Mouse (Mus musculus) monocyte, adult 5-6 weeks (primary cell): Measurements from ENCODE around the gene Slc35c1. TPM values are rescaled to one million over a fixed set of nuclear protein-coding genes. Genes with fewer than 3 reads are reported as not detected.
"Not testable (repeated sequence)": the region's sequence is repeated elsewhere in the genome, so short reads cannot be mapped to it uniquely, and the experiment has no call there.

Experiments
- ATAC-seq: fragments of 153-309, 156-312 bp; replicated peaks from 2 replicates; pipeline ENCODE4 v1.8.0; 2017; ENCODE audit warnings: mild to moderate bottlenecking; ENCODE audit not compliant: low TSS enrichment, insufficient number of reproducible peaks, severe bottlenecking, poor library complexity, low FRiP score
- total RNA-seq: library from RNA; stranded (forward); fragments of 200-1000, 200-491, 200-594 nt; gene quantifications from 3 replicates; pipeline ENCODE4 v1.2.3, GENCODE M21; 2017

Slc35c1 gene
- total RNA-seq, 1 experiment from 2014 or later = 15.1 TPM

DNA sequence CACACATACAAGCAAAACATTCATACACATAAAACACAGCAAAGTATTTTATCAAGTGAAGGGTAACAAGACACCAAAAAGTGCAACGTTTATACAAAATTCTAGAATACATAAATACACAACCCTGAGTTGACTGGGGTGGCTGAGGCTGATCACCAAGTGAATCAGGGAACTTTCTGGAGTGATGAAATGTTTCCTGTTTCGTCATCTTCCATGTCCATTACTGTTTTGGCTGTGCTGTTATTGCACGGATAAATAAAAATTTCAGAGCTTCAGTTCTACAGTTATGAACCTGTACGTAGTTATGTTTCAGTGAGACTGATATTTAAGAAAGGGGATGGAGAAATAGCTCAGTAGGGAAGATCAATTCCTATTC lies 18.0 kb upstream of the Slc35c1 start:
- ATAC-seq = peak; percentile 52; the same call in 1 of the 2 replicates

DNA sequence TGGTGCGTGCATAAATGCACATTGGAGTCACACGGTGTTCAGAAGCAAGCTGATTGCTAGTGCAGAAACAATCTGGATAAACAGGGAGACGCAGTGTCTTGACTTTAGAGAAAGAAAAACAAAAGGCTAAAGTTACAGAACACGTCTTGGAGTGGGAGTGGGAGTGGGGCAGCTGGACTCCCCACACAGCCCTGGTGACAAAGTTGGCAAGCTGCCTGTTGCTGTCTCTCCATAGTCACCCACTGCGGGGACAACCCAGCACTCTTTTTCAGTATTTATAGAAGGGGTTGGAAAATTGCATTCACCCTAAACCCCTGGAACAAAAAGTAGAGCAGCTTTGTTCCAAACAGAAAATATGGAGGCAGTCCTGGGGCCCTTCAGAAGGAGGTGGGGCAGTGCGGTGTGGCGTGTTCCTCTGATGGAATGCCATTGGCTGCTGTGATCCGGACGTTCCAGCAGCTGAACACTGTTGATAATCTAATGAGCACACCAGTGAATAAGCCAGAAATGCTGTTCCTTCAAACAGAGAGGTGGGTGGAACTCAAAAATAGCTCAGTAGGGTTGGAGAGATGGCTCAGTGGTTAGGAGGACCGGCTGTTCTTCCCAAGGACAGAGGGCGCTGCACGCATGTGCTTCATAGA lies 17.5 kb upstream of the Slc35c1 start:
- ATAC-seq = no peak

DNA sequence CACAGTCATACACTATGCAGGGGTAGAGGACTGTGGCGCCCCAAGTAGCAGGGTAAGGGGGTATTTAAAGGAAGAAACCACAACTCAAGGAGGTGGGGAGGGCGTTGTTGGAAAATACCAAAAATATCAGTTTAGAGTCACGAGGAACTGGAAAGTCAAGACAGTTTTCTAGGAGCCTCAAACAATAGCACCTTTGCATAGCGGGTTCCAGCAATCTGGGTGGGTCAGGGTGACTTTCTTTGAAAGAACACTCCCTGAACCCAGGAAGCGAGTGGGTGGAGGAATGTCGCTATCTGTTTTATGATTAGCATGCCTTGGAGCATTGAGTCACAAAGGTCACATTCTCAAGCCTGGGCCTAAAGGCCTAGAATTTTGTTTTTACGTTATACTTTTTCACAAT lies 16.2 kb upstream of the Slc35c1 start:
- not testable (repeated sequence) for ATAC-seq

DNA sequence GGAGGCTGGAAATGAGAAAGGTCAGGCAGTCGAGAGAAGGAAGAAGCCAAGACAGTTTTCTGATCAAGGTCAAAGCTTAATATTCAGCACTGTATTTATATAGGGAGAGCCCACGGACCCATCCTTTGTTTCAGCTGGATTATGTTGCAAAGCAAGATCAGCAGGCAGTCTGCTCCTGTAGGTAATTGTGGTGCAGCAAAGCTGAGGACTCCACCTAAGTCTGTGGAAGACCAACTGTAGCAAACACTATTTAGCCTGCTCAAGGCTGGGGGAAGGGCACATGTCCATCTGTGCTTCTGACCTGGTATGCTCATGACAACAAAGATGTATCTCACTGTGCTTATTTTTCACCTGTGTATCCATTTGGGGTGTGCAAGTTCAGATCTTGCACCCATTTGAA lies 15.4 kb upstream of the Slc35c1 start:
- no peak for ATAC-seq

DNA sequence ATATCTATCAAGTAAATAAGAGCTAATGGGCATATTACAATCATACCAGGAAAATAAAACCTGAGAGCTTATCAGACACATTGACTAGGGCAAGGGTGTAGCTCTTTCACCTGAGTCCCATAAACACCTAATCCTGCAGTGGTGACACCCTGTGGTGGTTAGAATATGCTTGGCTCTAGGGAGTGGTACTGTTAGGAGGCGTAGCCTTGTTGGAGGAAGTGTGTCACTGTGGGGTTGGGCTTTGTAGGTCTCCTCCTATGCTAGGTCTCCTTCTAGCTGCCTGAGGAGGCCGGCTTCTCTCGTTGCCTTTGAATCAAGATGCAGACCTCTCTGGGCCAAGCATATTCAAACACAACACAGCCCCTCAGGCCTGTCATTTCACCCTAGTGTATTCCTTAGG lies 14.6 kb upstream of the Slc35c1 start:
- no peak for ATAC-seq

DNA sequence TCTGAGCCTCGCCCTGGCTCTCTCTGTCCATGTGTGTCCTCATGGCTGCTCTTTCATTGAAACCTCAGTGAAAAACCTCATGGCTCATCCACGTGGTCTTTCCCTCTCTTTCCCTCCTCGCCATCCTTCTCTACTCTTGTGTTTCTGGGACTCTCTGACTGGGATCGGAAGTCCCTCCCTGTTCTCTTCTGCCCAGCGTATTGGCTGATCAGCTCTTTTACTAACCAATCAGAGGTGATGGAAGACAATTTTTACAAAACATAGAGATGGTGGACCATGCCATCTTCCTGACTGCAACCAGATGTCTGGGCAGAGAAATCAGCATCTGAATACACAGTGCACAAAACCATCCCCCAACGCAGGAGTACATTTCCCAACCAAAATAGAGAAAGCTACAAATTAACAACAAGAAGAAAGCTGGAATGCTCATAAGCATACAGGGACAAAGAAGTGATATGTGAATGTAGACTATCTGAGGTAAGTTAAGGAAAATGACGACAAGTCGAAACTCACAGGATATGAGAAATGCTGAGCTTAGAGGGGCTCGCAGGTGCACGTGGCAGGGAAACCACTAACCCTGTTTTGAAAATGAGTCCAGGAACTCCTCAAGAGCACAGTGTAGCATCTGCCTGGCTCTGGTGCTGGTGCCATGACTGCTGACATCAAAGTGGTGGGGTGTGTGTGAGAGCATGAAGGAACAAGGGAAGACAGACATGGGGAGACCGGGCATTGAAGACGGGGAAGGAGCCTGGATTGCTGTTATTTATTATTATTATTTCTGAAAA lies 11.7 kb upstream of the Slc35c1 start:
- ATAC-seq = no peak

DNA sequence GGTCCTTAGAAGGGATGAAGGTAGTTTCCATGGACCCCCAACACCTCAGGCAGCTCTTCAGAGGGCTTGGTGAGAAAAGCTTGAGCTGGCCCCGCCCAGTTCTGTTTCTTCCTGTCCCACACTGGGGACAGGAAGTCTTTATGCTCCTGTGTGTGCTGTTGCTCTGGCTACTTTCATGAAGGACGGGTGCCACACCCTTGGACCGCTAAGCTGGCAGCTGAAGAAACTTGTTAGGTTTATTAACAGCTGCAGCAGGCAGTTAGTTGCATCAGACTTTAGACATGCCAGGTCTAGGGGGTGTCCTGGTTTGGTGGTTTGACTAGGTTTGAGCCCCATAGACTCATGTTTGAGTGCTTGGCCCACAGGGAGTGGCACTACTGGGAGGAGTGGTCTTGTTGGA lies 4.4 kb upstream of the Slc35c1 start:
- peak; percentile 57 for ATAC-seq

DNA sequence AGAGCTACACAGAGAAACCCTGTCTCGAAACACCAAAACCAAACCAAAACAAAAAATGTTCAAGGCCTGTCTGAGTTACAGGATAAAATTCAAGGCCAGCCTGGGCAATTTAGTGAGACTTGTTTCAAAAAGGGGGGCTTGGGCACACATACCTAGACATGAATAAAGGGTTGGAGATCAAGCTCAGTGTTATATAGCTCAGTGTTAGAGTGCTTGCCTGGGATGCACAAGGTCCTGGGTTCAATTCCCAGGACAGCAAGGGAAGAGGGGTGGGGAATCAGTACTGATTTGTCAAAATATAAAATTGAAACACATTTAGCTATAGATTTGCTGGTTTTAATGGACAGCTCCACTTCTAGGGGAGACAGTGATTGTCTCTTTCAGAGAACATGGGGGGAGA lies 877 bp upstream of the Slc35c1 start:
- no peak for ATAC-seq

DNA sequence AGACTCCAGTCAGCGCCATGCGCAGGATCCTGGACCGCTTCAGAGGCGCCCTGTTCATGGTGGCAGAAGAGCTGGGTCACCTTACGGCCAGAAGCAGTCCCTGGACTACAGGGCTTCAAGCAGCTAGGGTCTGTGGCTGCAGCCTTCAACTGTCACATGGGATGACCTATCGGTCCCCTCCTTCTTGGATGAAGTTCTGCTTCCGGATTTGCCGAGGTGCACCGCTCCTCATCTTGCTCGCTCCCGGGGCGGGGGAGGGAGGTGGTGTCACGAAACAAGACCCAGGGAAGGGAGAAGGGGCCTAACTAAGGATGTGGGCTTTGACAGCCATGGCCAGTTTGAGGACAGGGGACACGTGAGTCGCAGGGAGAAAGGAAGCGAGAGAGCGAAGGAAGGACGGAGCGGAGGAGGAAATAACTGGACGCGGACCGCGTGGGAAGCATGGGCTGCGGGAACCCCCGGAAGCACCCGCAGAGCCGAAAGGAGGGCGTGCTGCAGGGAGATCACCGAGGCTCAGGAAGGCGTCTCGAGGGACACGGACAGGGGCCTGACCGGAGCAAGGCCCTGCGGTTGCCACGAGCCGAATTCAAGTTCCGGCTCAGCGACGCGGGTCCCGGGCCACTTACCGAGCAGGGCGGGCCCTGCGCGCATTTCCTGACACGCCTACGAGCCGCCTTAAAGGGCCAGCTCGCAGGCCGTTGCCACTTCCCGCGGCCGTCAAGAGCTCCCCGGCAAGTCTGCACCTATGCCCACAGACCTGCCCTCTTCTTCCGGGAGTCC lies 1.0 kb downstream of the Slc35c1 start:
- ATAC-seq = peak; percentile 68

DNA sequence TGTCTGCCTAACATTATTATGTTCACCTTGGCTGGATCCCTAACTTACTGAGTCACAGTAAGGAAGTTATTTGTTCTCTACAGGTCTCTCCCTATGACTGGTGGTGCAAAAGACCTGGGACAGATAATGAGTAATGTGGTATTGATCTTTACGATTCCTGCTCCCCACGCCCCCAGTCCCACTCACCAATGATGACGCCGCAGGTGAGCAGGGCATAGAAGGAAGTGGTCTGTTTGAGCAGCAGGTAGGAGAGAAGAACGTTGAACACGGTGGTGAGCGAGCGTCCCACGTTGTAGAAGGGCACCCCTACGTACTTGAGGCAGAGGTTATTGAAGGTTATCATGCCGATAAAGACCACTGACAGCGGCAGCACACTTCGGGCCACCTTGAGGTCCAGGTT lies 1.9 kb downstream of the Slc35c1 start:
- no peak for ATAC-seq

DNA sequence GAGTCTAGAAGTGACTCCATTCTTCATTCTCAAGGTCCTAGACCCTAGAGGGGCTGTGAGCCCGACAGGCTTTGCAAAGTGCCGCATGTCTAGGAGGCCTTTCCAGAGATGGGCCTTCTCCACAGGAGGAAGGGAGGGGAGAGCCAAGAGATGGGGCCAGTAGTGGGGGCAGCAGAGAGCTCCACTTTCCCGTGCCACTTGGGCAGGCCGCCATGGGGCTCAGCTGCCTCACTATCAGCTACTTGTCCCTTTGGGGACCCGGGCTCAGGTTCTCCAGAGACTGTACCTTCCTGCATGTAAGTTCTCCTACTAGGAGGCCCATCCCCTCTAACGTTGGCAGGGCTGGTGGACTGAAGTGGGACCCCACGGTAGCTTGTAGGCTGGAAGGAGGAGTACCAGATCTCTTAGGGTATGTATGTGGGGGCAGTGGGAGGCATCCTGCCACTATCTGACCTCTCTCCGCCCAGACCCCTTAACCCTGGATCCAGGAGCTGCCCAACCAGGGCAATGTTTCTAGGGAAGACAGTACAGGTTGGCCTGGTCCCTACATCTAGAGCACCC lies 3.3 kb downstream of the Slc35c1 start:
- ATAC-seq = no peak

DNA sequence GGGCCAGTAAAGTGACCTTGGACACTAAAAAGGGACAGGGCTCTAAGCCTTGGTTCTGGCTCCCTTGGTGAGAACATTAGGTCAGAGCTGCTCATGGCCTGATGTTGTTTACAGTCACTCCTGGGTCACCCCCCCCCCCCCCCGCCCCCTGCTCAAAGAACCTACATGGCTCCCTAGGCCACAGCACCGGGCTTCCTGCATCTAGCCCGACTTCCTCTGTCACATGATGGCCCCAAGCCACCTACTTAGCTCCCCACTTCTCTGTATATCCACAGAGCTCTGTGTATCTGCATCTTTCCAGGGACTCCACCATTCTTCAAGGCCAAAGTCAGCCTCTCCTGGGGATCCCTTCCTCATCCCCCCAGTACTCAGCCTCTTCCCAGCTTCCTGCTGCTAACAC lies 4.6 kb downstream of the Slc35c1 start:
- ATAC-seq = no peak

DNA sequence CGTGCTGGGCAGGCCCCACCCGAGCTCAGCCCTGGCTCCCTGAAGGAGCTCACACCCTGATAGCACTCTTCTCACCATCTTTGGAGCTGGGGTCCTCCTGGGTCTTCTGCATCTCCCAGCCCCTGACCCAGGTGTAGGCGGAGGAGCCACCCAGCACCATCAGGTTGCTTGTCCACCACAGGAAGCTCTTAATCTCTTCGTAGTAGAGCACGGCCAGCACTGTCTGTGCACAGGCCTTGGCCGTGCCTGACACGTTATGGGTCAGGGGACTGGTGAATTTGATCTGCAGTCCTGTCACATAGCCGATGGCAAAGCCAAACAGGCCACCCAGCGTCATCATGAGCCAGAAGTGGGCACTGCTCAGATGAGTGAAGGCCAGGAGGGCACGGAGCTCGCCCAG lies 6.2 kb downstream of the Slc35c1 start:
- ATAC-seq = no peak

DNA sequence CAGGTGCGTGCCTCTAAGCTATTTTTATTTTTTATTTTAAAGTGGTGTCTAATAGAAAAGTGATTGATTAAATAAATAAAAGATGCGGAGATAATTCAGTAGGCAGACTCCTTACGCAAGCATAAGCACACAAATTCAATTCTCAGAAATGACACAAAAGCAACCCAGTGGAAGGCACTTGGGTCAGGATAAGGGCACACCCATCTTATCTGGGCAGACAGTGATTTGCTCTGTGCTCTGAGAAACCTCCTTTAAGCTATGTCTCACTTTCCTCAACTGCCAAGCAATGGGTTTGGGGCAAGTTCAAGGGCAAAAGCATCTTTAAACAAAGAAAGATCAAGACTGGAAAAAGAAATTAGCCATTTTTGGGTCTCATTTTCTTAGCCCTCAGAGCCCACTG lies 9.2 kb downstream of the Slc35c1 start:
- ATAC-seq = no peak

DNA sequence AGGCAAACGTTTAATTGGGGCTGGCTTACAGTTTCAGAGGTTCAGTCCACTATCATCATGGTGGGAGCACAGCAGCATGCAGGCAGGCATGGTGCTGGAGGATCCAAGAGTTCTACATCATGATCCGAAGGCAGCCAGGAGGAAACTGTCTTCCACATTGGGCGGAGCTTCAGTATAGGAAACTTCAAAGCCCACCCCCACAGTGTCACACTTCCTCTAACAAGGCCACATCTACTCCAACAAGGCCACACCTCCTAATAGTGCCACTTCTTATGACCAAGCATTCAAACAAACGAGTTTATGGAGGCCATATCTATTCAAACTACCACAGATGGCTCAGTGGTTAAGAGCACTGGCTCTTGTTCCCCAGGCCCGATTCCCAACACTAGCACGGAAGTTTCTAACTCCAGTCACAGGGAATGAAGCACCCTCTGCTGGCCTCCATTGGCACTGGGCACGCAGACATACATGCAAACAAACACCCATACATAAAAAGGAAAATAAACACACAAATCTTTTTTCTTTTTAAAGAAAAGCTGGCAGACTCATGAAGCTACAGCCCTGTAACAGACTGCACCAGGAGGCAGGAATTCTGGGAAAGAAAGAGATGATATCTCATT lies 13.1 kb downstream of the Slc35c1 start:
- no peak for ATAC-seq

DNA sequence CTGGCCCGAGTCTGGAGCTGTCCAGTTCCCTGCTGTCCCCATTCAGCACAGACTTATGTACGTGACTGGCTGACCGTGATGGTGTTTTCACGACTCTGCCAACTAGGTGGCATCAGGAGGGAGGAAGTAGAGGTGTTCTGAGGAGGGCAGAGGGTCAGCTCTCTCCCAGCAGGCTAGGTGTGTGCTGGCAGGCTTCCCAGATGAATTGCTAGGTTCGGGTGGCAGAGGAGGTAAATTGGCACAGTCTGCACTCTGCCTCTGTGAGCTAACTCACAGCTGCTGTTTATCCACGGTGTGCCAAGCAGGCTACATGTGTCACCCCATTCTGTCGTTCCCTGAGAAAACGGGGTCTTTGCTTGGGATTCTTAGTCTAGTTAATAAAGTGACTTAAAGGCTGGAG lies 13.7 kb downstream of the Slc35c1 start:
- no peak for ATAC-seq

DNA sequence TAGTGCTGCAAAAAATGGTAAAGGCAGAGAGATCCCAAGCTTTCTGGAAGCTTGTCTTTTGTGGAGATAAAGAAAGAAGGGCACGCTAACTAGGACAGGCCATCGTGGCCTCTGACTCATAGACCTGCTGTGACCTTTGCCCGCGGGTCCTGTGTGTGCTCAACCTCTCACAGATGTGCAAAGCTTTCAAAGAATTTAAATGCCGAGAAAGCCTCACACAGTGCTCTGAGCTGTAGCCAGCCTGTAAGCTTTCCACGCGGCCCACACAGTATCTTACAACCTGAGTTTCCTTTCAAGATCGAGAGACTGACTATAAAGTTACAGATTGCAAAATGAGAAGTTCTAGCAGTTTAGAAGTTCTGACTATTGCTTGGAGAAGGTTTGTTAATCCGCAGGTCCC lies 14.4 kb downstream of the Slc35c1 start:
- no peak for ATAC-seq

DNA sequence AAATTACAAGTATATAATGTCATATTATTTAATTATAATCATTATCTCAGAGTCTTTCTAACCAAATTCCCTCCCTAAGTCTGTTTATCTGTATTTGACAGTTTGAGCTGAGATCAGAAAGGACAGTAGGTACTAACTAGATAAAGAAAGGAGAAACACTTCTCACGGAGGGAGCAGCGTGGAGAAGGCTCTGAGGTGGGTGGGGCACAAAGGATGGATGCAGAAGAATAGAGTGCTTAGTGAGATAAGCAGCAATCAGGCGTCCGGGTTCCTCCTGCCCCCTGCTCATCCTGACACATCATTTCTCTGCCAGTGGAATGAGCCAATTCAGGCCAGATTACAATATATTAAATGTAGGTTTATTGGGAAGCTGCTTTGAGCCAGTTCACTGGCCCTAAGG lies 16.0 kb downstream of the Slc35c1 start:
- ATAC-seq = no peak

DNA sequence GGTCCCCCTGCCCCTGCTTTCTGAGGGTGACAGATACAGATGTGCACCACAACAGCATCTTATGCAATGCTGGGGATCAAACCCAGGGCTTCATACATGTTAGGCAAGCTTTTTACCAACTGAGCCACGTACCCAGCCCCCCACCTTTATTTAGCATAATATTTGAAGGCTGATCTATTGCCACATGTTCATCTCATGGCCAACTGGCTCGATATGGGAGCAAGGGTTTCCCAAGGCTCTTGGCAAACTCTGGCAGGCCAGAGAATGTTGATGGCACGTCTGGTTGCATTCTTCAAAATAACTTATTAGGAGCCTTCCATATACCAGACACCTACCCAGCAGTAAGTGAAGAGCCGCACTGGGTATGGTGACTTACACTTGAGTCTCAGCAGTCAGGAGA lies 17.0 kb downstream of the Slc35c1 start:
- ATAC-seq = no peak
